Mouse (Mus musculus): ENCODE measurements around the gene Eef2.
A peak's percentile ranks its signal among the peaks of the same experiment; 100 is the strongest.
"Not testable (repeated sequence)": the region's sequence is repeated elsewhere in the genome, so short reads cannot be mapped to it uniquely, and the experiment has no call there.

Gene Eef2

DNA sequence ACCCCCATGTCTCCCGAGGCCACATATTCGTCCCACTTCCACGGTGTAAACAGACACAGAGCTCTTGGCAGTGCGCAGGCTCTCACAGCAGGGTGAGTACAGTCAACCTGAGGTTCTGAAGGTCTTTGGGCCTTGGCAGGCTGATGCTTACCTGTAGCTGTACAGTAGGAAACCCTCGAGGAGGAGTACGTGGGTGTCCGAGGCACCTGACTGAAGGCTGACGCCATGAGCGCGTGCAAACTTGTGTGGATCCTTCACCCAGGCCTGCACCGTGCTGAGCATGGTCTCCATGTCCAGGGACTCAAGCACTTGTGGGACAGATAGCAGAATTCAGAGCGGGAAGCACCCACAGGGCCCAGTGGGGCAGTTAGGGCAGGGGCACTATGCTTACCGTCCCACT is 23.7 kb downstream of the Eef2 start:
- no peak for DNase-seq (ENCODE audit: low spot score in 2 of 2)

DNA sequence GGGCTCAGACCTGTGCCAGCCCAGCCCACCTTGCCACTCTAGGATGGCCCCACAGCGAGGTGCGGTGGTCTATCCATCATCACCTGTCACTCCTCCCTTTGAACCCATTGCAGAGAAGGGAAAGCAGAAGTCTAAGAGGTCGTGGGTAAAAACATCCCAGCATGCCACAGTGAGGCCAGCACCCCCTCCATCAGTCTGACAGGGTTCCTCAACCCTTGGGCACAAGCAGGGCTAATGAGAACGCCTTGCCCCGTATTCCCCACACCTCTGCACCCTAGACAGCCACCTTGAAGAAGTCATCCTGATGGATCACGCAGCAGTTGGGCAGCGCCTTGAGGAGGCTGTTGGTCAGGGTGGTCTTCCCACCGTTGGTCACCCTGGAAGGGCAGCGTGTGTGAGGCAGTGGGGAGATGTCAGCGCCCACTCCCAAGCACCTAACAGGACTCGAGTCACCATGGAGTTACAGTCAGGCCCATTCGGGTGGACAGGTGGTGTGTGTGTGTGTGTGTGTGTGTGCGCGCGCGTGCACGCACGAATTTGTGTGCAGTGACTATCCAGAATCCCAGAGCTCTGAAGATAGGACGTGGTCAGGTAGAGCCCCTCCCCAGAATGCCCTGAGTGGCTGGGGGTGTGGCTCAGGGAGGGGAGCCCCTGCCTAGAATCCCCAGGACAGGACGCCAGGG is 24.3 kb downstream of the Eef2 start:
- DNase-seq (ENCODE audit: low spot score in 2 of 2) = no peak

DNA sequence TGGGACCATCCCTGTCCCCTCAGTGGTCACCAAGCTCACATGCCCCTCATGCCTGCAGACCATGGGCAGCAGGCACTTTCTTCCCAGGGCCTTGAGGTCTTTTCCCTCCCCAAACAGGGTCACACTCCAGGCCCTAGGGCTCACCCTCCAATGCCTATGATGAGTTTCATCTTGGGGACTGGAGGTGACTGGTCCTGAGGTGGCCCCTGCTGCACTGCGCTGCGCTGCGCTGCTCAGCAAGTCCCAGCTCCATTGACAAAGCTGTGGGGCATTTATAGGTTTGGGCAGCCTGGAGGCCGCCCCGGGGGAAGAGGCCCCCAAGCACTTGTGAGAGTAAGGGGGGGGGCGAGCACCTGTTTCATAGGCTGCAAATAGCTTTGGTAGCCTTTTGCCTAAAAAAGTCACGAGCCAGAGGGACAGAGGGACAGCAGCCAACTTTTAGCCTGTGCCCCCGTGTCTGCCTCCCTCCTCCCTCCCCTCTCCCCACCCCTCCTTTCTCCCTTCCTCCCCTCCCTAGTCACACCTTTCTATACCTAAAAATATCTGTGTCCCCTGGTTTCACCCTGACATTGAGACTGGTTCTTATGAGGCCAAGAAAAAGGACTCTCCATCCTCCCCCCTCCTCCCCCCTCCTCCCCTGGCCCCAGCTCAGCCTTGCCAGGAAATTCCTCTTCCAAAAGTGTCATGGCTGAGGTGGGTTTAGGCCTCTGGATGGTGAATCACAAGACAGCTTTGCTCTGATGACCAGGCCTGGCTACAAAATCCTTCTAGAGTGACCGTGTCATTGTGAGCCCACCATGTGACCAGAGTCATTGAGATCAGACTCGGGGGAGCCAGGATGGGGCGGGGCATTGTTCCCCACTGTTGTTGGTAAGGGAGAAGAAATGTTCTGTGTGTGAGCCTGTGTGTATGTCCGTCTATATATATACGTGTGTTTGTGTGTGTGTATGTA is 25.7 kb downstream of the Eef2 start, which contains the start of gene Nmrk2:
Gene Nmrk2 (minus strand): TSS at position 245 of the 952 bp plus-strand sequence.
- DNase-seq (ENCODE audit: low spot score in 2 of 2) = no peak

DNA sequence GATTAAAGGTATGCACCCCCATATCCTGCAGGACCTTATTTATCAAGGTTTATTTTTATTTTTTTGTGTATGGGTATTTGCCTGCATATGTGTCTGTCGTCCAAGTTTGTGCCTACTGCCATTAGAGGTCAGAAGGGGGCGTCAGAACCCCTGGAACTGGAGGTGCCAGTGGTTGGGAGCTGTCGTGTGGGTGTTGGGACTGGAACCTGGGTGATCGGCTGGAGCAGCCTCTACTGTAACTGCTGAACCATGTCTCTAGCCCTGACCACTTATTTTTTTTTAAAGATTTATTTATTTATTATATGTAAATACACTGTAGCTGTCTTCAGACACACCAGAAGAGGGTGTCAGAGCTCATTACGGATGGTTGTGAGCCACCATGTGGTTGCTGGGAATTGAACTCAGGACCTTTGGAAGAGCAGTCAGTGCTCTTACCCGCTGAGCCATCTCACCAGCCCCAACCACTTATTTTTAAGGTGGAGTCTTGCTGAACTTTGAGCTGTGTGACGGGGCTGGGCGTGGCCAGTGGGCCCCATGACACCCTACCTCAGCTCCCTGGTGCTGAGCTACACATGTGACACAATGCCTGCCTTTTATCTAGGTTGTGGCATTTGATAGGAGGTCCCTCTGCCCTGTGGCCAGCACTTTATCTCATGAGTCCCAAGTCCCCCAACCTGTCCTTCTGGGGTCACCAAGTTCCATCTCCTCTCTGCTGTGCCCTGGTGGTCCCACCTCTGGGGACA is 26.7 kb downstream of the Eef2 start:
- no peak for DNase-seq (ENCODE audit: low spot score in 2 of 2)

DNA sequence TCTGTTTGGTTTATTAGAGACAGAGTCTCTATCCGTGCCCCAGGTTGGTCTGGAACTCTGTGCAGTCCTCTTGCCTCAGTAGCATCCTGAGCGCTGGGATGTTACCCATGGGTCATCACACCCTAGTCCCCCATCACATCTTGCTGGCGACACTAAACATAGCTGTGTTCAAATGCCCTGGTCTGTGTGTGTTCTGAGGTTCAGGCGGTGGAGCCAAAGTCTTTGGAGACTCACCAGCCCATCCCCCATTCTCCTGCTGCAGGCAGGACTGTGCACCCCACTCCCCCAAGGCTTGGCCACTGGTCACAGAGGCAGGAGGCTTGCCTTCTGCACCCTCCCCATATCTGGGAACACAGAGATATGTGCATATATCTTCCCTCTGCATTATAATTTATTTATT is 27.7 kb downstream of the Eef2 start:
- DNase-seq (ENCODE audit: low spot score in 2 of 2) = no peak

DNA sequence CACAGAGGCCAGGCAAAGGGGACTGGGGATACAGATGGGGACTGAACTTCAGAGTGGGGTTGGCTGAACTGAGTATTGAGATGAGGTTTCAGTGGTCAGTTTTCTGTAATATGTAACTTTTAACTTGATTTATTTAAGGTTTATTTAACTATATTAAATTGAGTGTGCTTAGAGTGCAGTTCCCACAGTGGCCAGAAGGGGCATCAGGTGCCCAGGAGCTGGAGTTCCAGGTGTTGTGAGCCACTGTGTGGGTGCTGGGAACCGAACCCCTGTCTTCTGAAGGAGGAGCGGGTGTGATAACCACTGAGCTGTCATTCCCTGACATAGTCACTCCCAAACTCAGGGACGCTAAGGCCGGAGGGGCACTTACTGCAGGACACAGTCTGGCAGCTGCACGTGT is 33.7 kb downstream of the Eef2 start:
- peak in 1 of 2 experiments; percentile 46 for DNase-seq (ENCODE audit: low spot score in 2 of 2)

DNA sequence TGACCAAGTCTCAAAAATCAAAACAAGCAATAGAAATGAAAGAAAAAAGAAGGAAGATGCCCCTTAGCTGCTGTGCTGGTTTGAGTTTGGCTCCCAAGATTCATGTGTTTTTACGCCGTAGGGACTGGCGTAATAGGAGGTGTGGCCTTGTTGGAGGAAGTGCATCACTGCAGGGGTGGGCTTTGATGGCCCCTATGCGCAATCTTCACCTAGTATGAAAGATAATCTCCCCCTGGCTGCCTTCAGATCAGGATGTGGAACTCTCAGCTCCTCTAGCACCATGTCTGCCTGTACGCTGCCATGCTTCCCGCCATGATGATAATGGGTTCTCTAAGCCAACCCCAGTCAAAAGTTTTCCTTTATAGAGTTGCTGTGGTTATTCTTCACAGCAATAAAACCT is 39.8 kb downstream of the Eef2 start:
- DNase-seq (ENCODE audit: low spot score in 2 of 2) = no peak

DNA sequence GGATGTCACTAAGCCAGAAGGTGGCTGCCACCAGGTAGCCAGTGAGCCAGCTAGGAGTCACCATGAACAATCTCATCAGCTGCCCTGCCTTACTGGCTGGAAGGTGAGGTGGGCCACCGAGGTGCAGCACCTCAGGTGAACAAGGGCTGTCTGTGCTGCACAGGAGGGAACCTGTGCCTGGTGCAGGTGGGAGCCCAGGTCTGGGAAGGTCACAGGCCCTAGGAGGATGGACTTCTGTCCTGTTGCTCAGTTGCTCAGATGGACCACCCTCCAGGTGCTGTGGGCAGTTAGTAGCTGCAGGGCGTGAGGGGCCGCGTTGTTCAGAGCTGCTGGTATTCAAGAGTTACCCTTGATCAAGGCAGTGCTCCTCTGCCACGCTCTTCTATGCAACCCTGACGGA is 40.4 kb downstream of the Eef2 start:
- no peak for DNase-seq (ENCODE audit: low spot score in 2 of 2)

DNA sequence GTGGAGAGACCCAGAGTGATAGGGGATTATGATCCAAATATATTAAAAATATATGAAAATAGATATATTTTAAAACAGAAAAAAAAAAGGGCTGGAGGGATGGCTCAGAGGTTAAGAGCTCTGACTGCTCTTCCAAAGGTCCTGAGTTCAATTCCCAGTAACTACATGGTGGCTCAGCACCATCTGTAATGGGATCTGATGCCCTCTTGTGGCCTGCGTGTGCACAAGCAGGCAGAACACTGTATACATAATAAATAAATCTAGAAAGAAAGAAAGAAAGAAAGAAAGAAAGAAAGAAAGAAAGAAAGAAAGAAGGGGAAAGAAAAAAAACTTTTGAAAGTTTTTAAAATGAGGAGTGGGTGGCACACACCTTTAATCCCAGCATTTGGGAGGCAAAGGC is 40.8 kb downstream of the Eef2 start:
- peak in 1 of 2 experiments; percentile 67 for DNase-seq (ENCODE audit: low spot score in 2 of 2)

DNA sequence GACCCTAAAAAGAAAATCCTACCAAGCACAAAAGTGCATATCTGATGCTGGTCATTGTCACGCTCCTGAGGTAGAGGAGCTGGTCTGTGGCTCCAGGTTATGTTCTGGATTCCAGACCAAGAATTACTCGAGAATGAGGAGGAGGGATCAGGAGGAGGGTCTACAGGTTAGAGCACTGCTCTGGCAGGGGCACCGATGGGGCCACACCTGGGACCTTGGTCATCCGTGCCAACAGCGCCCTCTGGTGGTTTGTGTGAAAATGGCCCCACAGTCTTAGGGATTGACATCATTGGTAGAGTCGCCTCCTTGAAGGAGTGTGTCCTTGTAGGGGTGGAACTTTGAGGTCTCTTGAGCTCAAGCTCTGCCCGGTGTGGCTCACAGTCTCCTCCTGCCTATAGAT is 41.5 kb downstream of the Eef2 start:
- peak; percentile 74 to 87 for DNase-seq (ENCODE audit: low spot score in 2 of 2)

DNA sequence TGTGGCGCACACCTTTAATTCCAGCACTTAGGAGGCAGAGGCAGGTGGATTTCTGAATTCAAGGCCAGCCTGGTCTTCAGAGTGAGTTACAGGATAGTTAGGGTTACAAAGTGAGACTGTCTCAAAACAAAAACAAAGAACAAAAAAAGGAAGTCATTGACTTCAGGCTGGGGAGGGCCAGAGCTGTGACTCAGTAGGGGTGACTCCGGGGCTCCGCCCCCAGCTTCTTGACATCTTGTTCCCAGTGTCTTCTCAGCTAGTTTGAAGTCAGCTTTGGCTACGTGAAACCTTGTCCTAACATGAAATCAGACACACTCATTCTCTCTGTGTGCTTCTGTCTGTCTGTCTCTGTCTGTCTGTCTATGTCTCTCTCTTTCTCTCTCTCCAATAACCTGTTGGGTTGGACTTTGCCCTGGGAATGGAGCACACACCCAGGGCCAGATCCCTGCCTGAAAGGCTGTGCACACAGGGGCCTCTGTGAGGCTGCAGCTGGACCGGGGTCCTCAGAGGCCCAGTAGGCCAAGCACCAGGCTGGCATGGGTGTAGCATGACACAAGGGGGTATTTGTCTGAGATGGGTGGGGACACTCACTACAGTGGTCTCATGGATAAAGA is 45.1 kb downstream of the Eef2 start:
- DNase-seq (ENCODE audit: low spot score in 2 of 2) = no peak

DNA sequence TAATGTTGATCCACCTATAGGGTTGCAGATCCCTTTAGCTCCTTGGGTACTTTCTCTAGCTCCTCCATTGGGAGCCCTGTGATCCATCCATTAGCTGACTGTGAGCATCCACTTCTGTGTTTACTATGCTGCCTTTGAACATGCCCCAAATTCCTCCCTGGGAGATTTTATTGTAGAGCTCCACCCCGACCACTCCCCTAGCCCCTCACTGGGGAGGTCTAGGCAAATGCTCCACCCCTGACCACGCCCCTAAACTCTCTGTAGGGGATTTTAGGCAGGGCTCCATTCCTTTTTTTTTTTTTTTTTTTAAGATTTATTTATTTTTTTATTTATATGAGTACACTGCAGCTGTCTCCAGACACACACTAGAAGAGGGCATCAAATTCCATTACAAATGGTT is 47.3 kb downstream of the Eef2 start:
- DNase-seq (ENCODE audit: low spot score in 2 of 2) = not testable (repeated sequence)

DNA sequence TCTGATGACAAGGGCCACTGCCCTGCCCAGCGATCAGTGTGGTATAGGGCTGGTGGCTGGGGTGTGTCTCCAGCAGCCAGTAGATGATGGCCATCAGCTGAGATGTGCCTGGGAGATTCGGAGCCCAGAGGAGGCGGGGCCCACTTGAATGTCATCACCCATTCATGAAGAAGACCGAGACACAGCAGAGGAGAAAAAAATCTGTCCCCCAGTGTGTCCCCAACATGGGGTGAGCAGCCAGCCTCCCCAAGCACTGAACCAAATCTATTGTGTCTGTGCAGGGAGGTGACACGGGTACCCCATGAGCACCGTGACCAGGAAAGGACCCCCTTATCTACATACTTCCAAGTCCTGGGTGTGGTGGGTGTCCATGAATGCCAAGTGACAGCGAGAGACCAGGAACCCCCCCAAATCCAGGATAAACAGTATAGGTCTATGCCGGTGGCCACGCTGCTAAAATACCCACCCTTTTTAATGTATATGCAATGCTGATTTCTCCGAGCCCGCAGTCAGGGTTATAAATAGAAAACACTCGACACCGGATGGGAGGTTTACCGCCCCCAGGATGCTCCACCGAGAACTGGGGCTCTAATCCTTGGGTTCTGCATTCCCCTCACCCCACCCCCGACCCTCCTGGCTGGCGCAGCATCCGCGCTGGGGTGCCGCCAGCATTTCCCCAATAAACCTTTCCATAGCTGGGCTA is 53.5 kb downstream of the Eef2 start:
- DNase-seq (ENCODE audit: low spot score in 2 of 2) = no peak

DNA sequence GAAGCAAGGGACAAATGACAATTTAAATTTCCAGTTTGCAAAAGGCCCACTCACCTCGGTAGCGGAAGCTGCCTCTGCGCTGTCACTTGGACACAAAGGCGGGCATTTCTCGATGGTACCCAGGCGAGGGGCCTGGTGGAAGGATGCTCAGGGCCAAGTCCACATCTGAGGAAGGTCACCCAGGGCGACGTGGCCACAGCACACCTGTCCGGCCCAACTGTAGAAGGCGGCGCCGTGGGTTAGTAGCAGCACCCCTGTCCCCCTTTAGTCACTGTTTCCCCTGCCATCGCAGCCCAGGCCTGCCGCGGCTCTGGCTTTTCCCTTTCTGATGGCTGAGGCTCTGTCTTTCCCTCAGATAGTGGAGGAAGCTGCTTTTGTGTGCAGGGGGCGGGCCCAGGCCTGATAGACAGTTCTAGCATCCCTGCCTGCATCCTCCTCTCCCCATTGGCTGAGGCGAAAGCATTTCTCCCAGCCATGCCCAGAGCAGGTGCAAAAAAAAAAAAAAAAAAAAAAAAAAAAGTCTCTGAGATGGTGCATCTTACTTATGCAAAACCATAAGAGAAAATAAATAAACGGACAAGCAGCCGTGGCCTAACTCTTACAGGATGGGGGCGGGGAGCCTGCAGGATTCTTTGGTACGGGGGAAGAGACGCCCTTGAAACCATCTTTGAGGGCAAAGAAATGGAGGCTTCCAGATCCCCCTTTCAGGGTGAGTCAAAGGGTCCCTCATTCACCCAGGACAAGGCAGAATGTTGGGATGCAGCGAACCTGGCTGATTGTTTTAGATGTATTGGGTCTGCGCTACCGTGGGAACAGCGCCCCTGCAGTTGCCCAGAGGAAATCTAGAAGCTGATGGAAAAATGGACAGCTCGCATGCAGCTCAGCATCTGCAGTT is 54.3 kb downstream of the Eef2 start, which contains the start of gene Atcay:
Gene Atcay (minus strand): TSS at position 396 of the 895 bp plus-strand sequence.
- no peak for DNase-seq (ENCODE audit: low spot score in 2 of 2)

DNA sequence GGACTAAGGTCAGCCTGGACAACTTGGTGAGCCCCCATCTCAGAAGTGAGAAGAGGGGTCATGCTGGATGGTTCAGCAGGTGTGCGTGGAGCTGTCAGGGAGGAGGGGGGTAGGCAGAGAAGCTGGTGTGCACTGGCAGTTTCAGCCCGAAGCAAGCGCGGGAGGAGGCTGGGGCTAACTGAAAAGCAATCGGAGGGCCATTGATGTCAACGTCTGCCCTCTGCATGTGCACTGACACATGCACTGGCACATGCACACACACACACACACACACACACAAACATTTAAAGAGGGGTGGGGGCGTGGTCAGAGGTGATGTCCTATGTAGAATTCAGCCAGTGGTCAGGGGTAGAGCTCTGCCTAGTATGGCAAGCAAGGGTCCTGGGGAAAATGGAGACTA is 55.0 kb downstream of the Eef2 start:
- no peak for DNase-seq (ENCODE audit: low spot score in 2 of 2)
